Mouse (Mus musculus) cerebellum, adult 9-10 months (tissue): Measurements from ENCODE around the gene Prnd.

ENCODE experiments used
- DNase-seq: peaks from one replicate; pipeline ENCODE4 v3.0.0; 2022

Prnd gene

DNA sequence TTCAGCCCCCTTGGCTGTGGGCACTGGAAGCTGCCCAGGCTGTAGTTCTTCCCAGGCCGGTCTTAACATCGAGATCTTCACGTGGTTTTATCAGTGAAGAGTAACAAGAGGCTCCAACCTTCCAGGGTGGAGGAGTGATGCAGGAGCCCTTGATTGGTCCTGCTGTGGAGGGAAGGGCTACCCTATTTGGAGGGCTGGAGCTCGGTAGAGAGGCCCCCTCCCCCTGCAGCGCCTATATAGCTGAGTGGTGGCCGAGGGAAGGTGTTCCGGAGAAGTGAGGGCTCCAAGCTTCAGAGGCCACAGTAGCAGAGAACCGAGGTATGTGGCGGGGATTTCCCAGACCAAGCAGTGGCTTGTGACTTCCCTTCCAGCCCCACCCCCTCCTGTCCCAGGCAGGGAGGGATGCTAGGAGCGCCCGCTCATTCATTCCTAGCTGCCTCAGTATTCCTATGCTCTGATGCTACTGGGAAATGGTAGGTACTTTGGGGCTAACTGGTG lies at the start of gene Prnd:
Prnd (plus strand) TSS at position 264 of the 498 bp plus-strand sequence.
- no peak for DNase-seq

DNA sequence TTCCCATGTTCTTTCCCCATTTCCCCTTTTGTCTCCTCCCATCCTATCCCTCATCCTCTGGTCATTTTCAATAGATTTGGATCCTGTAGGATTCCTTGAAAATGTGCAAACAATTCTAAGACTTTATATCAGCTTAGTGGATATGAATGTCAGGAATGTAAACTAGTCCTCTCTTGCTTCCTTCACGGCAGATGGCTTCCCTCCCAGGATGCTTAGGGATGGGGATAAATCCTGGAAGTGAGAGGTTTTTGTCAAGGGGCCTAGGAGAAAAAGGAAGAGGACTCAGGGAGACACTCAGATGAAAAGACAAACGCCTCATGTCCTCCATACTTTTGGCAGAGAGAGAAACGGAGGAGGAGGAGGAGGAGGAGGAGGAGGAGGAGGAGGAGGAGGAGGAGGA lies 48.2 kb upstream of the Prnd start:
- no peak for DNase-seq

DNA sequence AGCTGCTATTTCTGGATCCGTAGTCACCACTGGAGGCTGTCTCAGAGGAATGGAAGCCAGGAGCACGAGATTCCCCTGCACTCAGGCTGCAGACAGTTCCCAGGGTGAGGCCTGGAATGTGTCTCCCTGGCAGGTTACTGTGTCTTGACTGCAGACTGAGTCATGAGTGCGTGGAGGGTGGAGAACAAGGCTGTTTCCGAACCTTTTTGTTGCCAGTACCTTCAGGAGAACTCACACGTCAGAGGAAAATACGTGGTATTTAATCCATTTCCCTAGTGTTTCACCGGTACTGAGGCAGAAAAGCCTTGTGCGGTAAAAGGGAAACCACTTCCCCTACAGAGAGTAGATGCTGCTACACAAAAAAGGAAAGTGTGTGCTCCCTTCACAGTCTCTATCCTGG lies 47.8 kb upstream of the Prnd start:
- DNase-seq: no peak

DNA sequence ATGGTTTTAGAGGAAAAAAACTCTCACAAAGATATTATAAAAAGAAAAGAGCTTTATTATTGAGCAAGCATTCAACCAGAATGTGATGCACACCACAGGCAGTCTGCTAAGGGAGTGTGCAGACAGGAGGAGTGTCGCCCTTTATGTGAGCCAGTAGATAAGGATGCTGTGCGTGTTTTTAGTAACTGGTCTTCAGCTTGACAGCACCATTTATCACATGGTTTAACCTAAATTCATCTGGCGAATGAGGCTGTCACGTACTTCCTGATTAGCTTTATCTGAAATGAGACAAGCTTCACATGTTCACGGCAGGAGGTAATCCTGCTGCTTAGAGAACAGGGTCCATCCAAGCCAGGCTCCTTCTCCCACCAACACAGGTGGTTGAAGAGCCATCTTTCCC lies 45.6 kb upstream of the Prnd start:
- no peak for DNase-seq

DNA sequence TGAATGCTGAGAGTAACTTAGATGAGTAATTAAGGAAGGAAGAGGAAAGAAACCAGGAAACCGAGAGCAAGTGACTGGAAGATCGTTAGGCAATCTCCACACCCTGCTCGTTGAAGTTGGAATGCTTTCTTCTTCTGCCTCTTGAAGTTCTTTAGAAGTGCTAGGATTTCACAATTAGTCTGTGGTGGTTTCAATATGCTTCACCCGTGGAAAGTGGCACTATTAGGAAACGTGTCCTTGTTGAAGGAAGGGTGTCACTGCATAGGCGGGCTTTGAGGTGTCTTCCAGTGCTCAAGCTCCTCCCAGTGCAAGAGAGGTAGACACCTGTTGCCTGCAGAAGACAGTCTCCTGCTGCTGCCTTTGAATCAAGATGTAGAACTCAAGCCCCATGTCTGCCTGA lies 44.9 kb upstream of the Prnd start:
- no peak for DNase-seq

DNA sequence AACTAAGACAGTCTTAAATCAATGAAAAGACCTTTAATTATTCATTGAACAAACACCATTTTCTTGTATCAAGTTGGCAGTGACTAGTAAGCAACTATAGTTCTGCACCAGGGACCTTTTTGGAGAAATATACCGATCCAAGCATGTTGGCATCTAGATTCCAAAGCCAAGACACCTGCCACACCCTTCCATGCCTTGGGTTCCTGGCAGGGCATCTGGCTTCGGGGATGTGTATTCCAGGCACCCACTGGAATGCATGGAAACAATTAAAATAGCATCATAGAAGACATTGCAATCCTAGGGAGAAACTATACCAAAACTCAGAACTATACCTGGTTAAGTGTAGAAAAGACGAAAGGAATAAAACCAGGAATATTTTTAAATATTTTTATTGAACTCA lies 44.4 kb upstream of the Prnd start:
- no peak for DNase-seq

DNA sequence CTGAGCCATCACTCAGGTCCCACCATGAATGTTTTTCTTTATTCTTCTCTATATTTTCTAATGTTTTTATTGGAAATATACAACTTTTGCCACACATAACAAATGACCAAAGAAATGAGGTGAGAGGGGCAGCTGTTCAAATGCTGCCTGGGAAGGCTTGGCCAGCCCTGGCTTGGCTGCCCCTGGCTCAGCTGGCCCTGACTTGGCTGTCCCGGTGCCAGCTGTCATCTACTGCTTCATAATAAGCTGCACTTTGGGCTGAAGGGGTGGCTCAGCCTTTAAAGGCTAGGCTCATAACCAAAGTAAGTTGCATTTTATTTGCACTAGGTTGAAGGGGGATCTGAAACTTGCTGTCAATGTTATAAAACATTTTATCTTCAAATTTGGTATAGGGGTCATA lies 43.8 kb upstream of the Prnd start:
- DNase-seq: no peak

DNA sequence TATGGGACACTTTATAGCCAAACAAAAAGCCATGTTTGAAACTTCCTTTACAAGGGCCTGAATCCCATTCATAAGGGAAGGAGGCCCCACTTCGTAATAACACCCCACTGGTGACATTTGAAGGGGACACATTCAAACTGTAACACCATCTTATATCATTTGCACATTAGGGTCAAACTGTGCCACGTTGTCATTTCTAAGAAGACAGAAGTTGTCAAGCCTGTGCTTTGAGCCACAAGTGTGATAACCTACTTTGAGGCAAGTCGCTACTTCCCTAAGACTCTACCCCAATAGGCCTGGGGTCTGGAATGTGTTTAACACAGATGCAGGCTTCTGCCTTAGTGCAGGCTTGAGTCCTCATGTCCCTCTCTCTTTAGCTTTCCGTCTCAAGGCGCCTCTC lies 43.4 kb upstream of the Prnd start:
- DNase-seq: no peak

DNA sequence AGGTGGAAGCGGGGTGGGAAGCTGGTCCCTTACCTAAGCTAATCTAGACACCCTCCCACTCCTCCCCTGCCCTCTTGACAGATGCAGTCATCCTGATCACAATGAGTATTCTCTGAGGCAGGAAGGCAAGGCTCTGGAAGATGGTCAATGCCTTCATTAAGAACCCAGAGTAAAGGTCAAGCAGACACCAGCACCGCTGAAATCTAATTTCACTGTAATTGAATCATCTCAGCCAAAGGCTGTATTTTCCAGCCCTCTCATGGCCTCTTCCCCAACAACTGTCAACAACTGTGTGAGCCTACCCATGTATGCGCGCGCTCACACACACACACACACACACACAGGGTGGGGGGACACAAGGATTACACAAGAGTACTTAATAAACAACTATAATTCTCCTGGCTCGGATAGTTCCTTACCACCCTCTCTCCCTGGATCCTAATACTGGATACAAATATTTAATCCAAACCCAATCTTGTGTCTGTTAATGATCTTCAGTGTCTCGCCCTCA lies 42.3 kb upstream of the Prnd start:
- peak; percentile 31 for DNase-seq

DNA sequence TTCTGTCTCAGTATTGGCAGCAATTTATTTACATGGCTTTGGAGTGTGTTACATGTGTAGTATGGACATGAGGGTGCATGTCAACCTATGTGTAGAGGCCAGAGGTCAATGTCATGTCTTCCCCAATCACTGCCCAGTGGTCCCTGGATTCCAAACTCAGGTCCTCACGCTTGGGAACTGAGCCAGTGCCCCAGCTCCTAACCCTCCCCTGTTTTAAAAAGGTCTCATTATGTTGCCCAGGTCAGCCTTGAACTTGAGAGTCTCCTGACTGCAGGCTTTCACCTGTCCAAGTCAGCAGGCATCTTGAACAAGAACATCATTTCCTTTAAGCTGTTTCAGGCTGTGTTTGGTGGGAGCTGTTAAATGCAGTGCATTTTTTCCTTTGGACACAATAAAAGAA lies 41.8 kb upstream of the Prnd start:
- DNase-seq: peak; percentile 59

DNA sequence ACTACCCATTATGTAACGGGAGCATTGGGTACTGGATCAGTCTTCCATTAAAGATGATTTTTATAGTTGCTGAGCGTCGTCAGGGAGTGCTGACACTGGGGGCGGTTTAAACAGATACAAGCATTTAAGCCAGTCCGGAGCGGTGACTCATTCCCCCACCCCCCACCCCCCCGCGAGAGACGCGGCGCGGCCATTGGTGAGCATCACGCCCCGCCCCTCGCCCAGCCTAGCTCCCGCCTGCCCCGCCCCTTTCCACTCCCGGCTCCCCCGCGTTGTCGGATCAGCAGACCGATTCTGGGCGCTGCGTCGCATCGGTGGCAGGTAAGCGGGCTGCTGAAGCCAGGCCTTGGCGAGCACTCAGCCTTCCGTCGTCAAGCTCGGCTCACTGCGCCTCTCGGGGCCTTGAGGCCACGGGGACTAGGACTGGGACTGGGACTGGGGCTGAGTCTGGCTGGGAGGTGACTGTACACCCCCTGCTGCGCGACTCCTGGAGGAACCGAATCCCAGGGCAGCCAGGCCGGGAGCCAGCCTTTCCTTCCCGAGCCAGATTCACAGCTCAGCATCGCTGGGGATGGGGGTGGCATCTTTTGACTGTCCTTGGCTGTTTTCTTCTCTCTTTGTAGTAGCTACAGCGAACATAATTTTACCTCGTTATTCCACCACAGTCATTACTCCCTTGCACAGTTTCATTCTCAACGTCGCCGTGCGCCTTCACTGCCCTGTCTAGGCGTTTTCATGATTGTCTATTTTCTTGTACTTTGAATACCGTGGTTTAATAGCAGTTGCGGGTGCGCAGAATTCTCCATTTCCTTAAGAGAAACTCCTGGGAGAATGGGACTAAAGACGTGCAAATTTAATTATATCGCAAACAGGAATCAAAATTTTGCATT lies 40.7 kb upstream of the Prnd start, which contains the start of the genes Prnp and Prn:
Prnp (plus strand) TSS at position 246 of the 890 bp plus-strand sequence.
Prn (plus strand) TSS at position 275 of the 890 bp plus-strand sequence.
- DNase-seq: peak; percentile 92

DNA sequence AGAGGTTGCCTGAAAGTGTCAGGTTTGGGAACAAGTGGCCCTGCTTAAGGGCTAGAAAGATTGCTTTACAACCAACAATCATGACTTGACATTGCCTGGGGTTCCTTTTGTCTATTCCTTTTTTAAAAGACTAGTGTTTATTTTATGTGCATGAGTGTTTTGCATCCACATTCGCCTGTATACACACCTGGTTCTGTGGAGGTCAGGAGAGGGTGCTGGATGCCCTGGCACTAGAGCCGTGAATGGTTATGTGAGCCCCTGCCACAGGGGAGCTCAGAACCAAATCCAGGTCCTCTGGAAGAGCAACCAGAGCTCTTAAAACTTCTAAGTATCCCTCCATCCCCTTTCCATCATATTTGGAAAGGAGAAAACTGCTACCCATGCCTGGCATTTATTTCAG lies 39.8 kb upstream of the Prnd start:
- DNase-seq: peak; percentile 46

DNA sequence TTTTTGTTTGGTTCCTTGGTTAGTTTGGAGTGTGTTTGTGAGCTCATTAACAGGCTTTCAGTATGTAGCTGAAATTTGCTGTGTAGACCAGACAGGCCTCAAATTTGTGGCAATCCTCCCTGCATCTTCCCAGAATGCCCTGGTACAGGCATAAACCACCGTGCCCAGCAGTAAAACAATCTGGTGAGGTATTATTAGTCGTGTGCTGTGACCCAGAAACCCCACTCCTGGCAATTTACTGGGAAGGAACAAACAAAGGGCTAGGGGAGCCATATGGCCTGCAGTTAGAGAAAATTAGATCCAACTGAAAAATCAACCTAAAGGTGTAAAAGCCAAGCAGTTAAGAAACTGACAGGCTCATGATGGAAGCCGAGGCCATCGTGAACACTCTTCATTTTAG lies 39.3 kb upstream of the Prnd start:
- peak; percentile 87 for DNase-seq

DNA sequence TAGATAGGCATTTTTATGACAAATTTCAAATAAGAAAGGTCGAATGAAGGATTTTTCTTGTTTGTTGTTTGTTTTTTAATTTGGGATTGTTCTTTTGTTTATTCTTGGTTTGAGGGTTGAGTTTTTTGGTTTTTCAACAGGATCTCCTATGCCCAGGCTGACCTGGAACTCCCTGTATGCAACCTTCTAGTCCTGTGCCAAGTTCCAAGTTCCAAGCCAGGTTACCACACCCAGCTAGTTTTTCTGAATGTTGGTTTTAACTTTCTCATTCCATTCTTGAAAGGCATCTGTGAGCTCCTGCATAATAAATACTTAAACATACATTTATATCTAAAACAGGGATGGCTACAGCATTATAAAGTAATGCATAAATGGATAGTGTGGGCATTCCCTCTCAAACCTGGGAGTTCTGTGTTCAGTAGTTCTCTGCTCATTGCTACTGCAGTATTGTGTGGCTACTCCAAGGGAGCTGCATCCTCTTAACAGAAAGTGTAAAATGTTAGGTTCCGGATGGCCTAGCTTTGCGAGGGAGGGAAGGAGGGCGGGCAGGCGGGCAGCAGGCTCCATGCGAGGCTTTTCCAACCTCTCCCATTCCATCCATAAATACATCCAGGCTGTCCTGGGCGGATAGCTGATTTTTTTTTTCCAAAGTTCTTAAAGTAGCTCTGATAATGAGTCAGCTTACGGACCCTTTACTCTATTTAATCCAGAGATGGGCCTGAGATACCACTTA lies 38.0 kb upstream of the Prnd start:
- DNase-seq: peak; percentile 36

DNA sequence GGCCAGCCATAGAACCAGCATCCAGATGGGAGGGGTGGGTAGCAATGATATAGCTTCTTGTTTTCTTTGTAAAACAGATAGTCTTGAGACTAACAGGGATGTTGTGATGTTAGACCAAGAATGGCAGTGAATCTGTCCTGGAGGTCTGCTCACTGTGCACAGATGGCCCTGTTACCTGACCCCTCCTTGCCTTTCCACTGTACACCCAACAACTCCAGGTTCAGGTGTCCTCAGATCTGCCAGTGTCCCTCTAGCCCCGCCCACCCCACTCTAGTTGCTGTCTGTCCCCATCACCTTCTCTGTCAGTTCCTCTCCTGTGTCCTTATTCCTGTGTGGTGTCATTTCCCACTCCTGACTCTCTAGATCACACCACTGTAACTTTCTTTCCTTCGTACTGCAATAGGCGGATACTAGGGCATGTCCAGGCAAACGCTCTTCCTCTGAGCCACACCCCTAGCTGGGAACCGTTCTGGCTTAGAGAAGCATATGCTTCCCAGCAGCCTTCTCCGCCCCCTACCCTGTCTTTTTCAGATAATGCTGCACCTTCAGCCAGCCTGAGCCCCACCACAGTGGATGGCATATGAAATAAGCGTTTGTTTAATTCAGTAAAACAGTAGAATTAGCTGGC lies 18.3 kb upstream of the Prnd start:
- no peak for DNase-seq

DNA sequence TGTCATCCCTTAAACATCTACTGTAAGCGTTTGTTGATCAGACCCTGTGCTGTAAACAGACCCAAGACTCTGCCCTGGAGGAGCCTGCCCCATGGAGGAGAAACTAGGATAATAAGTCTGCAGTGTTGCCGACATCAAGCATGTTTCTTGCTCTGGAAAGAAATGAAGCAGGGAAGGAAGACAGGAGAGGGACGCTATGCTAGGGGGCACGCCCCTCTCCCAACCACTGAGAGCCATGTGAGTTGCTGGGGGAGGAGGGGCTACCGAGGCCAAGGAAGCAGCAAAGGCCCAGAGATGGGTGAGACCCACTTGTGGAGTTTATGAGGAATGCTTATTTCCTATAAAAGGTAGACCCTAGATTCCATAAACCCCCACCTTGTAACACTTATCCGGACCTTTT lies 17.6 kb upstream of the Prnd start:
- DNase-seq: no peak

DNA sequence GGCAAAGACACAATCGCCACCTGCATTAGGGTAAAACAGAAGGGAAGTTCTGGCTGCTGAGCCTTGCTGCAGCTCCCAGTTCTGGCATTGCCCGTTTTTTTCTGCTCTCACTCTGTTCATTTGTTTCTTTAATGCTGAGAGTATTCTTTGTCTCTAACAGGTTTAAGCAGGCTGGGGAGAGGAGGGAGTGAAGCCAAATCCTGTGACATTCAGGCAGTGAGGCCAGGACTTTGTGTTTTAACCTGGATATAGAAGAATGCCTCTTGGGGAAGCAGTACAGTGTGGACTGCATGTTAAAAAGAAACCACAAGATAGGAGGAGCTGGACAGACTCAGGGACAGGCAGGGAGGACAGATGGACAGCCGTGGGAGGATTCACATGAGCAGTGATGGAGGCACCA lies 17.1 kb upstream of the Prnd start:
- no peak for DNase-seq

DNA sequence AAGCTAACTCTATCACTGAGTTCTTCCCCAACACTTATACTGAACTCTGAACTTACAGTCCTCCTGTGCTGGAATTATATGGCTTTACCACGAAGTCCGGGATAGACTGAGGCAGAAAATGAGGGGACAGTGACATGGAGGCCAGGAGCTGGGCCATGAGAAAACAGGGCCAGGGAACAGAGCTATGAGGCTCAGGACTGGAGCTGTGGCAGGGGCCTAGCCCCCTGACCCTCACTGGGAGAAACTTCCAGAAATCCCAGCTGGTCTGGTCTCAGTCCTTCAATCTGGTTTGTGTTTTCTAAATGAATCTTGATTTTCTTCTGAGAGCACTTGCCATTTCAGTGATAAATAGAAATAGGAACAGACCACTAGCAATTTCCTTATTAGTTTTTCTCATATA lies 16.4 kb upstream of the Prnd start:
- no peak for DNase-seq

DNA sequence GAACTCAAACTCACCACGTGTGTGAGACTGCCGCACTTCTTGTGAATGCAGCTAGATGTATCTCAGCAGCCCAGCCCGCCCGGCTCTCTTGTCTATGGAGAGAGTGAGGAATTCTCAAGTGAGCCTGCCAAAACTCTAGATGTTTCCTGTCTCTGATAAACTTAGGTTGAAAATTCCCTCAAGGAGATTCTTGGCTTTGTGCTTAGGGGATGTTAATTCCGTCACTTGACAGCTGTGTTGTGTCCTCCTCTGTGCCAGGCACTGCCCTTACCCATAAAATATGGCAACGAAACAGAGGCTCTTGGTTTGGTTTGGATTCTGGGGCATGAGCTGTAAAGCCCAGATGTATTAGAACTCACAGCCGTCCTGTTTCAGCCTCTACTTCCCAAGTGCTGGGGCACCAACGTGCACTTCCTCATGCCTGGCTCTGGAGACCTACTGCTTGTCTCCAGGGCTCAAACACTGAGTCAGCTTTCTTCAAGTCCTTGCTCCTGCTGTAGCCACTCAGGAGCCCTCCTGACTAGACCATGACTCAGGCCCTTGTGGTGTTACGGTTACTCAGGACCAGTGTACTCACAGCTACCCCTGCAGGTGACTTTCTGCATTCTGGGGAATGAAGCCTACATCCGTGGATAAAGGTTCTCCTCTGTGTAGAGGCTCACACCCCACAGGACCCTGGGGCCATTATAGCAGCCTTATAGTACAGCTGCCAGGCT lies 15.1 kb upstream of the Prnd start:
- no peak for DNase-seq

DNA sequence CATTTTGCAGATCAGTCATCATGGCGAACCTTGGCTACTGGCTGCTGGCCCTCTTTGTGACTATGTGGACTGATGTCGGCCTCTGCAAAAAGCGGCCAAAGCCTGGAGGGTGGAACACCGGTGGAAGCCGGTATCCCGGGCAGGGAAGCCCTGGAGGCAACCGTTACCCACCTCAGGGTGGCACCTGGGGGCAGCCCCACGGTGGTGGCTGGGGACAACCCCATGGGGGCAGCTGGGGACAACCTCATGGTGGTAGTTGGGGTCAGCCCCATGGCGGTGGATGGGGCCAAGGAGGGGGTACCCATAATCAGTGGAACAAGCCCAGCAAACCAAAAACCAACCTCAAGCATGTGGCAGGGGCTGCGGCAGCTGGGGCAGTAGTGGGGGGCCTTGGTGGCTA lies 14.3 kb upstream of the Prnd start:
- no peak for DNase-seq

DNA sequence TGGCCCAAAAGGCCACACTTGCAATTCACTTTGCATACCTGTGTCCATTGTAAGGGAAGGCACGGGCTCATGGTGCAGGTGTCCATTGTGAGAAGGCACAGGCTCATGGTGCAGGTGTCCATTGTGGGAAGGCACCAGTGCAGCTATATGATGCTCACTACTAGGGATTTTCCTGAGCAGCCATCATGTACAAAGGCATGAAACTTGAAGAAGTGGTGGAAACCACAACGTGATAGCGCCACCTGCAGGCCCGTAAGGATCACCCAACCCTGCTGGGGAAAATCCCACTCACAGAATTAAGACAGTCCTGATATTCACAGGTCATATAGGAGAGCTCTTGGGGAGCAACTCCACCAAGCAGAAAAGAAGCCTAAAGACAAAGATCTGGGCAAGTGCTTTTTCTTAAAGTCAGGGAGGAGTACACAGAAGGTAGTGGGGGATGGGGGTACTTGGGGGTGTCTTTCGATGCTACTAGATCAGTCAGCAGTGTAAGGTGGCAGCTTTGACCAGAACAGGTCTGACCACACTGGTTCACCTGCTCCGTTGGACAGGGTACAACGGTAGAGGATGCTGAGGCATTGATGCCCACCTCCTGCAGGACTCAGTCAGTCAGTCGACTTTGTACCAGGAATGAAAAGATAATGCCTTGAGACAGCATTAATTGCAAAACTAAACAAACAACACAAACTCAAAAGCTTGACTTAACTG lies 11.1 kb upstream of the Prnd start:
- peak; percentile 72 for DNase-seq

DNA sequence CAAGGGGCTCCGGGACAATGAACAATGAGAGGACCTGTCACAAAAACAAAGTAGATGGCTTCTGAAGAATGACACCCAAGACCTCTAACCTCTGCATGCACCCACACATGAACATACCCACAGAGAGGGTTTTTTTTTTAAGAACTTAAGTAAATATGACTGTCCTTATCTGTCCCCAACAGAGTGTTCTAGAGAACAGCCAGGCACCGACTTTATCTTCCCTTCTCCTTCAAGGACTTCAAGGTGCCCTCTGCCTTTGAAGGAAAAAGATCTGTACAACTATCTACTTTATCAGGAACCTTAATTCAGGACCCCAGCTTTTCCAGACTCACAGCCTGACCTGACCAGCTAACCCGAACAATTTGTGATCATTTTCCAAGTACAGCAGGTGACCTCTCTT lies 10.2 kb upstream of the Prnd start:
- DNase-seq: no peak
